Mouse (Mus musculus) C3H10T1/2 (cell line): ENCODE data around the gene Echs1. TPM values are rescaled to one million over a fixed set of nuclear protein-coding genes. Genes with fewer than 3 reads are reported as not detected.

Experiments
- polyA plus RNA-seq, 2 experiments: library from polyadenylated mRNA; unstranded; fragments of >200 nt; fragmentation: generic; extraction: Trizol; gene quantifications; one replicate each; pipeline ENCODE4 v1.2.1; 2012; ENCODE audit warnings: missing spikeins in 2 of 2

The Echs1 gene
- 10 to 100 TPM; 29.4 to 89.8 TPM for polyA plus RNA-seq

DNA sequence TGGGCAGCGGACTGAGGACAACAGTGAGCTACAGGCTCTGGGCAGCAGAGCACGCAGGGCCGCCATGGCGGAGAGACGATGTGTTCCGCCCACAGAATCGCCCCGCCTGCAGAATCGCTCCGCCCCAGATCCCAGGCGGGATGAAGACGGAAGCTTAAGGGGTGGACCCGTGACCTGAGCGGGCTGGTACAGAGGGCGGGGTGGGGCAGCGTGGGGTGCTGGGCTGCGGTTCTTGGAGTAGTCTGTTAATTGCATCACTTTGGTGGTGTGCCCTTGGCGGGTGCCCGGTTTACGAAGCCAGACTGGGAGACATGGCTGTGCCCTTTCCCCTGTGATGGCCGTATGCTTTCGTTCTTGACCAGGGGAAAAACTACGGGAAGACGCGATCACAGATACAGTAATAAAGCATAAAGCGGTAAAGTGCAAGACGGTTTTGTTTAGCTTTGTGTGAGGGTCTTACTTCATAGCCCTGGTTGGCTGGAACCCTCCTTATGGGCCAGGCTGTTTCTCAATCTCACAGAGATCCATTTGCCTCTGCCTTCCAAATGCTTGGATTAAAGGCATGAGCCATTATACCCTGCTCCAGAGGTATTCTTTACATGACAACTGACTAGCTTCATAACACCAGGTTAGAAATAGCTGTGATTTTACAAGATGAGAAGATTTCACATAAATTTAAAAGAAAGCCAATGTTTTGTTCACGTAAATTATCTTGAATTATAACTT lies at the start of gene Echs1:
Echs1 (minus strand) TSS at position 148 of the 726 bp plus-strand sequence.

DNA sequence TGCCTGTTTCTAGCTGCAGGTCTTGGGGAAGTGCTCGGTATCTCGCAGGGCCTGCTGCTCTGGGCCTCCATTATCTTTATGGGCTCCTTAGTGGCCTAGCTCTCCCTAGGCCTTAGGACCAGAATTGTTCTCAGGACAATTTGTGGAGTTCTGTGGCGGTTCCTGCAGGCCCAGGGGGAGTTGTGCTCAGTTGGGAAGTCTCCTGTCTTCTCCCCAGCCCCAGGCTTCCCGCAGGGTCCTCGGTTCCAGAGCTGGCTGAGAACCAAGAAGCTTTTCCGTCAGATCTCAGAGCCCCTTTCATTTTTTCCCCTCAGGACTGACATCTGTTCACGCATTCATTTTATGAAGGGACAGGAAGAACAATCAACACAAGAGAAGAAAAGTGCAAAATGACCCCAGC lies 48.4 kb upstream of the Echs1 start, which contains the start of gene Olfr522:
Olfr522 (minus strand) TSS at position 101 of the 400 bp plus-strand sequence.

DNA sequence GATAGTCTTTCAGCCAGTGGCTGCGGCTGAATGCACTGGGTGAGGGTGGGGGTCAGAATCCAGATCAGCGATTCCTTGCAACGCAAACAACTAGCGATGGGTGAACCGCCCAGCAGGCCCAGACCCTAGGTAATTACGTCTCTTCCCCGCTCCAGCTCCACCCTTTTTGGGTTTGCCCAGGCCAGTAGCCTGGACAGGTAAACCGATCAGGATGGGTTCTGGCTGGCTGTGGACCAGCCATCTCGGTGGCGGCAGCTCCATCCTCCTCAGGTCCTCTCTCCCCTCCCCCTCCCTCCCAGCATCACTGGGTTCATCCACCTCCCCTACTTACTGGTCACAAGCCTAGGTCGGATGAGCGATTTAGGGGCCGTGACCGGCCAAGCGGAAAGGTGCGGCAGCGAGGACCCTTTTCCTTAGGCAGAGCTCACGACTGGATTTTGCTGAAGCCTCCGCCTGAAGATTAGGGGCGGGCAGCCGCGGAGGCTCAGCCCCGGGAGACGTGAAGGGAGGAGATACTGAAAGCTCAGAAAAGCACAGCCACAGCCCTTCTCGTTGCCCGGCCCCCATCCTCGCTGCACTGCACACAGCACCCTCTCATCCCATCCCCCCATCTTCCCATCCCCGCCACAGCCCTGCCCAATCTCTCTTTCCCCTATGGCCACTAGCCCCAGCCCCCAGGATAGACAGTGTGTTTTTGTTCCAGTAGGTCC lies 38.1 kb upstream of the Echs1 start, which contains the start of gene Sprn:
Sprn (minus strand) TSS at position 660 of the 710 bp plus-strand sequence.

DNA sequence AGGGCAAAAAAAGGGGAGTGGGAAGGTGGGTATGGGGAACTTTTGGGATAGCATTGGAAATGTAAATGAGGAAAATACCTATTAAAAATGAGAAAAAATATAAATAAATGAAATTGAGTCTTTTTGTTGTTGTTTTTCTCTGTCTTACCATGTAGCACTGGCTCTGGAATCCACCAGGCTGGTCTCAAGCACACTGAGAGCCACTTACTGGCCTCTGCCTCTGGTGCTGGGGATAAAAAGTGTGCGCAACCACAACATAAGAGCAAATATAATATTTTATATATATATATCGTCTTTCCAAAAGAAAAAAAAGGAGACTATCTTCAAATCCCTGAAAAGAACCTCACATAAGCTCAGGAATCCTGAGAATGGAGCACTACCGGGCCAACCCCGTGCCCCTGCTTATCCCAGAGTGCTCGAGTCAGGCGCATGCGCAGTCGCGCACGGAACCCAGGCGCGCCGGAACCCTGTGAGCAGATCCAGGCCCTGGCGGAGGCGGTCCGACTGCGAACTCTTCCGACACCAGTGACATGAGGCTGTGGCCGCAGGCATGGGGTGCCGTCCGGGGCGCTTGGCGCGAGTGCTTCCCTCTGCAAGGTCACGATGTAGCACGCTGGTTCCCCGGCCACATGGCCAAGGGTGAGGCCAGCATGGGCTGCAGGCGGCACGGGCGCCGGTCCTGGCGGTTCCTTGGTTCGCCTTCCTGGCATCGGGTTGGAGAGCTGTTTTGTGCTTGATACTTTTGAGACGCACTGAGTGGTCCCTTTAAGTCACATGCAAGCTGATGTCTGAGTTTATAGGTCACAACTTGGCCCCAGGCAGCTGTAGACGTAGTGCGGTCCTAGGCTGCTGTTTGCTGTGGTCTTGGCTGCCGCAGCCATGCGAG lies 21.1 kb upstream of the Echs1 start, which contains the start of gene Mtg1:
Mtg1 (plus strand) TSS at position 430 of the 886 bp plus-strand sequence.

GRCm38 (mm10) chr7:140115583-140116328 lies 520 bp downstream of the Echs1 start, which contains the start of gene Paox:
Paox (plus strand) TSS chr7:140115799.

GRCm38 (mm10) chr7:140101993-140102860 lies 14.0 kb downstream of the Echs1 start, which contains the start of gene Fuom:
Fuom (minus strand) TSS chr7:140102441.

DNA sequence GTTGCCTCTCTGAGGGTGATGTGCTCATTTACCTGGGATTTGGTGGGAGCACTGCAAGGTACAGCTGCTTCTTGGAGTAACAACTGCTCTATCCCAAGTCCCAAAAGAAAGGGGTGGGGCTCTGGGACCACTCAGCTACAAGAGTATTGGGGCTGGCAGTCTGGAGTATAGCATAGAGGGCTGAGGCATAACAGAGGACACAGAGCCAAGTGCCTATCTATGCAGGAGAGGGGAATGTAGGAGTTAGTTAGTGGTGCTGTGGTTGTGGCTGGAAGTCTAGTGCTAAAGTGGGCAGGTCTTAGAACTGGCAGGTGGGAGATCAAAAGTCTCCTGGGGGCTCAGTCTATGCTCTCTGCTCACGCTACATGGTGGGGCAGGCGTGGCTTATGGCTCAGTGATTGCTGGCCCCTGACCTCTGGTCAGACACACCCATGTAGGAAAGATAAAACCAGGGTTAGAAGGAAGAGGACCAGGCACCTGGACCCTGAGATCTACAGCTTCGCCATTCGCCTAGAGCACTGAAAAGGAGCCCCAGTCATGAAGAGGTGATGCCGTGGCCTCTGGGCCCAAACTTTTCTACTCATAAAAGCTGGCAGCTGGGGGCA lies 23.2 kb downstream of the Echs1 start, which contains the start of gene Prap1:
Prap1 (plus strand) TSS at position 472 of the 605 bp plus-strand sequence.

DNA sequence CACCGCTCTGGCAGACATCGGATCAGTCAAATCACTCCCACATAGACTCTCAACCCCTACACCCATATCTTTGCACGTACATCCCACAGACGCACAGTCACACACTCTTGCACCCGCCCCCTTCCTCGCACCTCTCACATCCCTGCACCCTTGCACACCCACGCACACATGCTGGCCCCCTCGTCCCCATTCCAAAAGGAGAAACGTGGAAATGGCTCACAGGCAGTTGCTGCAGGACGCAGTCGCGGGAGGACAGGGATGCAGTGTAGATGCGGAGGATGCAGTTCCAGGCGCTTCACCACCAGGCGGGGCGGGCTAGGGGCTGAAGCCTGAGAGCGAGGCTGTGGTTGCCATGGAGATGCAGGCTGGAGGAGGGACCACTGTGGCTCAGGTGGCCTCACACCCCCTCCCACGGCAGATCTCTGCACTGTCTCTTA lies 34.0 kb downstream of the Echs1 start, which contains the start of gene Caly:
Caly (minus strand) TSS at position 307 of the 437 bp plus-strand sequence.

Other genes starting within 250 kb of the Echs1 start
- gene Kndc1, start 221.8 kb downstream of the Echs1 start, polyA plus RNA-seq, result under 1 TPM in 1 of 2 experiments, not detected in 1; 0.11 TPM
- not detected for gene Utf1, start 172.7 kb downstream of the Echs1 start, polyA plus RNA-seq
- gene 6430531B16Rik, start 137.7 kb downstream of the Echs1 start, polyA plus RNA-seq, result under 1 TPM; 0.02 to 0.17 TPM
- 1 to 10 TPM in 1 of 2 experiments, under 1 TPM in 1; 0.67 to 1.6 TPM for gene Adam8, start 123.9 kb downstream of the Echs1 start, polyA plus RNA-seq
- 10 to 100 TPM; 29.3 to 41.1 TPM for gene Zfp511, start 80.1 kb downstream of the Echs1 start, polyA plus RNA-seq
- gene Tubgcp2, start 79.8 kb downstream of the Echs1 start, polyA plus RNA-seq, result 10 to 100 TPM; 21.3 to 28.3 TPM
- not detected for gene Msx3, start 67.4 kb downstream of the Echs1 start, polyA plus RNA-seq
- gene Caly, start 33.9 kb downstream of the Echs1 start, polyA plus RNA-seq, result not detected
- gene Prap1, start 23.1 kb downstream of the Echs1 start, polyA plus RNA-seq, result not detected
- 1 to 10 TPM in 1 of 2 experiments, under 1 TPM in 1; 0.11 to 1.5 TPM for gene Fuom, start 14.0 kb downstream of the Echs1 start, polyA plus RNA-seq
- 10 to 100 TPM; 12.0 to 15.9 TPM for gene Paox, start 677 bp downstream of the Echs1 start, polyA plus RNA-seq
- 10 to 100 TPM in 1 of 2 experiments, 1 to 10 TPM in 1; 9.2 to 11.8 TPM for gene Mtg1, start 21.1 kb upstream of the Echs1 start, polyA plus RNA-seq
- gene Sprn, start 38.4 kb upstream of the Echs1 start, polyA plus RNA-seq, result not detected
- not detected for gene Olfr522, start 48.3 kb upstream of the Echs1 start, polyA plus RNA-seq
- gene Olfr523, start 56.7 kb upstream of the Echs1 start, polyA plus RNA-seq, result not detected
- gene Olfr524, start 89.5 kb upstream of the Echs1 start, polyA plus RNA-seq, result not detected
- not detected for gene Cd163l1, start 101.8 kb upstream of the Echs1 start, polyA plus RNA-seq
- gene 5830411N06Rik, start 130.8 kb upstream of the Echs1 start, polyA plus RNA-seq, result not detected
- not detected for gene Olfr525, start 204.4 kb upstream of the Echs1 start, polyA plus RNA-seq
- gene Olfr527, start 217.5 kb upstream of the Echs1 start, polyA plus RNA-seq, result not detected
- gene Olfr60, start 245.2 kb upstream of the Echs1 start, polyA plus RNA-seq, result not detected